Mouse (Mus musculus): Measurements from ENCODE around the gene Hsd17b2. TPM values are rescaled to one million over a fixed set of nuclear protein-coding genes. Genes with fewer than 3 reads are reported as not detected.
"Not testable (repeated sequence)": the region's sequence is repeated elsewhere in the genome, so short reads cannot be mapped to it uniquely, and the experiment has no call there.

Hsd17b2 gene
- polyA plus RNA-seq, 1 experiment from 2014 or later = not detected

DNA sequence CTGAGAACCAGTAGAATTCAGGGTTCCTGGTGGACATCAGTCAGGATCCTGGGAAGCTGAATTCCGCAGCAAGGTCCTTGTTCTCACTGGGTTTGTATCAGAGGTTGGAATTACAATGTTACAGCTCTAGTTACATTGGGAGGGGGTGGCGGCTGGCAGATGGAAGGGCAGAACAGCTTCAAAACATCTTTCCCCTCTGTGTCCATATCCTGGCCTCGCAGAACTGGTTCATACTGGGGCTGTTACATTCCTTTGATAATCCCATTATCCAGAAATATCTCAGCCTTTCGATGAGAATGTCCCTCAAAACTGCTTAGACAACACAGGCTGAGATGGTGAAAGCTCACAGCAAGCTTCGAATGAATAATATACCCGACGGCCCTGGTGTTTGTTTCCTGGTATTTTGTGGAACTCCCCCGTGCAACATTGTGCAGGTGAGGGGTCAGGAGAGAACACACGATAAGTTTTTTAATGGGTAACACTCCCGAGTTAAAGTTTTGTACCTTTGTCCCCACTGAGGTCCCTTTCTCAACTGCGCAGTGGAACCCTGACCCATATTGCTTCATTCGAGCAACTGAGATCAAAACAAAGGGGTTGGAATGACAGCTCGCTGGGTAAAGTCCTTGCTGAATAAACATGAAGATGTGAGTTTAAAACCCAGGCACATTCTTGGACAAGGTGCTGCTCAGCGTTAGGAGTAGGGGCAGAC is 16.6 kb downstream of the Hsd17b2 start:
- no peak overlapping the region for H3K4me3 ChIP-seq
- H3K4me1 ChIP-seq = no peaks in the 10 kb centered on the region
- whole genome bisulfite sequencing = 75% methylated on average over 14 of the region's 14 CpGs
- H3K9me3 ChIP-seq = no peaks in the 10 kb centered on the region; the same call in 1 of the 2 replicates
- H3K9ac ChIP-seq = no peak overlapping the region
- no peaks in the 10 kb centered on the region for H3K36me3 ChIP-seq
- no peak overlapping the region for H3K27ac ChIP-seq
- H3K27me3 ChIP-seq = no peaks in the 10 kb centered on the region
- no peak overlapping the region for H3K4me2 ChIP-seq (replicated peaks)
- no peak for ATAC-seq (ENCODE audit: low FRiP score, low read depth)

DNA sequence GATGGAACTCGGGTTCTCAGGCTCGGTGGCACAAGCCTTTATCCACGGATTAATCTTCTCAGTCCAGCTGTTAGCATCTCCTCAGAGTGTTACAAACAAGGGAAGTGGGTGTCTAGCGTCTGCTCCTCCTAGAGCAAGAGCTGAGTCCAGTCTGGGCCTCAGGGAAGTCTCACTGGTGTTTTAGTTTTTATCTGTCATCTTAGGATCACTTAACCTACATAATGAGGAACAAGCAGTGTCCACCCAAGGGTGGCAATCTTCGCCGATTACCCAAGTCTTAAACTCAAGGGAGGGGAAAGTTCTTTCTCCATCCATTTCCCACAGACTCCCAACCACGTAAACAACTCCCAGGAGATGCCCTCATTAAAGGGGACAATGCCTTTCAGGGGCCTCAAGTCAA is 24.8 kb downstream of the Hsd17b2 start:
- H3K36me3 ChIP-seq = no peaks in the 10 kb centered on the region
- no peak overlapping the region for H3K9ac ChIP-seq
- no peak for ATAC-seq (ENCODE audit: low FRiP score, low read depth)
- no peak overlapping the region for H3K4me3 ChIP-seq
- H3K4me2 ChIP-seq (replicated peaks) = no peak overlapping the region
- no peaks in the 10 kb centered on the region for H3K27me3 ChIP-seq
- no peaks in the 10 kb centered on the region for H3K4me1 ChIP-seq
- H3K27ac ChIP-seq = no peak overlapping the region
- no peaks in the 10 kb centered on the region for H3K9me3 ChIP-seq
- WGBS = 60% methylated on average over 7 of the region's 7 CpGs

DNA sequence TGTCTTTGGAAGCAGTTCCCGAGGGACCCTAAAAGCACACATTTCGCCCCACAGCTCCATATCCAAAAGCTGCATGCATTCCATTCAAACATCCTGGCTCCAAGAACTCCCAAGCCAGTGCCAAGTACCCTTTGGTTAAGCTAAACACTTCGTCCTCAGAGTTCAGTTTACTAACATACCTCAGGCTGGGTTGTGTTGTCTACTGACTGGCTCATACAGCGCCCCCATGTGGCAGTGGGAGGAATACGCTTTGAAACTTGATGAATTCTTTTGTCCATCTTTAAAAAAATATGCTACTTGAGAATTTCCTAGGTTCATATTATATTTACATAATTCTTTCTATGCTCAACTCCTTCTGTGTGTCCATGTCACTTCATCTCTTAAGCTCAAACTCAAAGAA is 25.9 kb downstream of the Hsd17b2 start:
- Histone ChIP-seq H3K4me1 (no peaks in the 10 kb centered on the region), H3K9me3 (no peaks in the 10 kb centered on the region), H3K9ac (no peak overlapping the region), H3K4me2 (replicated peaks) (no peak overlapping the region), H3K36me3 (no peaks in the 10 kb centered on the region), H3K4me3 (no peak overlapping the region), H3K27ac (no peak overlapping the region), H3K27me3 (no peaks in the 10 kb centered on the region)
- ATAC-seq (ENCODE audit: low FRiP score, low read depth) = no peak
- WGBS = 58% methylated on average over 5 of the region's 5 CpGs

DNA sequence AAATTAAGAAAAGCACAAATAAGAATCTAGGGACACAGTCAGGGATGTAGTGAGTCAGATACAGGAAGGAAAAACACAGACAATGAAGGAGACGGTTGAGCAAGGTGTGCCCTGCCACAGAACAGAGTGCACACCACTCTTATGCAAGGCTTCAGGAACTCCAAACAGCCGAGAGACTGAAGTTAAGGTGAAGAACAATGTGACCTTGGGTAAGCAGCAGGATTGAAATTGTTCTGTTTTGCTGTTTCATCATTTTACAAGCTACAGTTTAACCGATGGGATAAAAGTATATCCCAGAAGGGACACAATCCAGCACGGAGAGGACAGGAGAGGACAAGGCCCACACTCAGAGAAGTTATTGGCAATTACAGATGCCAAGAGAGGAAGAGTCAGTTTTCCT is 26.5 kb downstream of the Hsd17b2 start:
- no peak overlapping the region for H3K4me3 ChIP-seq
- no peak for ATAC-seq (ENCODE audit: low FRiP score, low read depth)
- no peaks in the 10 kb centered on the region for H3K27me3 ChIP-seq
- 73% methylated on average over 4 of the region's 4 CpGs for WGBS
- no peak overlapping the region for H3K27ac ChIP-seq
- no peaks in the 10 kb centered on the region for H3K36me3 ChIP-seq
- no peak overlapping the region for H3K4me2 ChIP-seq (replicated peaks)
- H3K9ac ChIP-seq = no peak overlapping the region
- no peaks in the 10 kb centered on the region for H3K4me1 ChIP-seq
- H3K9me3 ChIP-seq = no peaks in the 10 kb centered on the region

DNA sequence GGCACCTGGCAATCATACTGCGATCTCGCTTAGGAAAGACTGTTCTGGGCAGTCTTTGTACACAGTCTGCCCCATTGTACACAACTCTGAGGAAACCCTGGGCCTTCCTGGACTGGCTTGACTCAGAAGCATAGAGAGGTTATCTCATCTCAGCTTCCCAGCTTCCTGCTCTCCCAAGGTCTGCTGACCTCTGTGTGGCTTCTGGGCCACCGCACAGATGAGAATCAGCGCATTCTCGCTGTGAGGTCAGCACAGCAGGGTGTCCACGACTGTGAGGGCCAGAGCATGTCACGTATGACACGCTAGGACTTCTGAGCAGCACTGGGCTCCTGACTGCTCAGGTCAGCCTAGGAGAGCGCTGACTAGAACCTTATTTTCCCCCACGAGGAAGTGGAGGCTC is 29.3 kb downstream of the Hsd17b2 start:
- no peak overlapping the region for H3K4me2 ChIP-seq (replicated peaks)
- no peaks in the 10 kb centered on the region for H3K9me3 ChIP-seq
- H3K4me1 ChIP-seq = no peaks in the 10 kb centered on the region
- no peak for ATAC-seq (ENCODE audit: low FRiP score, low read depth)
- no peak overlapping the region for H3K27ac ChIP-seq
- no peak overlapping the region for H3K9ac ChIP-seq
- H3K4me3 ChIP-seq = no peak overlapping the region
- H3K27me3 ChIP-seq = no peaks in the 10 kb centered on the region
- H3K36me3 ChIP-seq = no peaks in the 10 kb centered on the region
- WGBS = 59% methylated on average over 10 of the region's 10 CpGs

DNA sequence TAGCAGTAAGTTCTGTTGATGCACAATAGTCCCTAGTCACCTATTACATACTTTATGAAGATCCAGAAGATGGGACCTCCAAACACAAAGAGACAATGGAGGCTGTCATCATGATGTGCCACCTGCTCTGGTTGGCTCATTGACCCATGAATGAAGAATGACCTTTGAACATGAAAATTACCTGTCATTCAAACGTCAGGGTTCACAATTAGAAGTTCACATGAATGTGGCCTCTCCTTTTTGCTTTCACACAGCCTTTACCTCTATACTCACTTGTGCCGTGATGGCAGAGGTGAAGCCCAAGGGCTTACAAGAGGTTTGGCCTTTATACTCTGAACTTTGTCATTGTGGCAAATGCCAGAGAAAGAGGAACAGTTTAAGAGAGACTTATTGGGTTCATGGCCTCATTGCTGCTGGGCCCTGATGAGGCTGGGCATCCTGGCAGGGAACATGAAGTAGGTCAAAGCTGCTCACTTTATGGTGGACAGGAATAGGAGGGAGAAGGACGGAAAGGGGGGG is 35.0 kb downstream of the Hsd17b2 start:
- H3K27ac ChIP-seq = no peak overlapping the region
- no peak overlapping the region for H3K4me2 ChIP-seq (replicated peaks)
- no peaks in the 10 kb centered on the region for H3K4me1 ChIP-seq
- H3K4me3 ChIP-seq = no peak overlapping the region
- no peaks in the 10 kb centered on the region for H3K27me3 ChIP-seq
- WGBS = 78% methylated on average over 3 of the region's 3 CpGs
- ATAC-seq (ENCODE audit: low FRiP score, low read depth) = no peak
- H3K9ac ChIP-seq = no peak overlapping the region
- H3K9me3 ChIP-seq = no peaks in the 10 kb centered on the region
- H3K36me3 ChIP-seq = no peaks in the 10 kb centered on the region

DNA sequence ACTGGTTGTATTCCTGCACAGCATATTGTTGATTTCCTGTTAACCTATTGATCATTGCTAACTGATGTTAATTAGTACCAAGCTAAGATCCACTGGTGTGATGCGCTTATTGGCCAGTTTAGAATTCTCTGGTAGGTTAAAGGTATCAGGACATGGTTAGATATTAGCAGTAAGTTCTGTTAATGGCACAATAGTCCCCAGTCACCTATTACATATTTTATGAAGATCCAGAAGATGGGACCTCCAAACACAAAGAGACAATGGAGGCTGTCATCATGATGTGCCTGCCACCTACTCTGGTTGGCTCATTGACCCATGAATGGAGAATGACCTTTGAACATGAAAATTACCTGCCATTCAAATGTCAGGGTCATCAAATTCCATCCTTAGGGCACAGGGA is 36.5 kb downstream of the Hsd17b2 start:
- not testable (repeated sequence) for H3K36me3 ChIP-seq; H3K4me3 ChIP-seq; H3K4me2 ChIP-seq (replicated peaks); H3K4me1 ChIP-seq; H3K27me3 ChIP-seq; ATAC-seq (ENCODE audit: low FRiP score, low read depth); H3K9ac ChIP-seq; H3K9me3 ChIP-seq; H3K27ac ChIP-seq
- 95% methylated on average over 1 of the region's 1 CpGs for WGBS

DNA sequence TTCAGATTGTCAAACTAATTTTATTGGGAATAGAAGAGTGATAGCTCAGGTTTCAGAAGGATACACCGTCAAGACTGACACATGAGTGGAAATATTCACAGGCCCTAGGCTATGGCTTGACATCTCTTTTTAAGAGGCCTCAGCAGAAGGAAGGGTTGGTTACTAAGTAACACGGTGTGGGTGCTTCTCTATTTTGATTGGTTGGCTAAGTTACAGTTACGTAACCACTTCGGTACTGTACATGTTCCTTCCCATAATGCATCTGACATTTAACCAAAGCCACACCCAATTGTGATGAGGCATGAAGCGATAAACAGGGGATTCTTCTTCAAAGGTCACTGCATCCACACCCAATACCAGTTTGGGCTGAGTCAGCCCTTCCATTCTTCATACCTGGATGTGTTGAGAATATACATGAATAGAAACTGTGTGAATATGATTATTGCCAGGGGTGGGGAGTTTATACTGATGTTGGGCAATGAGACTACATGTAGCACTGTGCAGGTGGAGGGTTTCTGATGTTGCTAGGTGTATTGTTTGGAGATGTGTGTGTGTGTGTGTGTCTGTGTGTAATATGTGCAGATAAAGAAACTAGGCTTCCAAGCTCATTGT is 38.8 kb downstream of the Hsd17b2 start:
- Histone ChIP-seq H3K27ac (no peak overlapping the region), H3K27me3 (no peaks in the 10 kb centered on the region), H3K9ac (no peak overlapping the region), H3K4me2 (replicated peaks) (no peak overlapping the region), H3K9me3 (no peaks in the 10 kb centered on the region), H3K4me3 (no peak overlapping the region), H3K4me1 (no peaks in the 10 kb centered on the region), H3K36me3 (no peaks in the 10 kb centered on the region)
- WGBS = 82% methylated on average over 5 of the region's 5 CpGs
- no peak for ATAC-seq (ENCODE audit: low FRiP score, low read depth)

DNA sequence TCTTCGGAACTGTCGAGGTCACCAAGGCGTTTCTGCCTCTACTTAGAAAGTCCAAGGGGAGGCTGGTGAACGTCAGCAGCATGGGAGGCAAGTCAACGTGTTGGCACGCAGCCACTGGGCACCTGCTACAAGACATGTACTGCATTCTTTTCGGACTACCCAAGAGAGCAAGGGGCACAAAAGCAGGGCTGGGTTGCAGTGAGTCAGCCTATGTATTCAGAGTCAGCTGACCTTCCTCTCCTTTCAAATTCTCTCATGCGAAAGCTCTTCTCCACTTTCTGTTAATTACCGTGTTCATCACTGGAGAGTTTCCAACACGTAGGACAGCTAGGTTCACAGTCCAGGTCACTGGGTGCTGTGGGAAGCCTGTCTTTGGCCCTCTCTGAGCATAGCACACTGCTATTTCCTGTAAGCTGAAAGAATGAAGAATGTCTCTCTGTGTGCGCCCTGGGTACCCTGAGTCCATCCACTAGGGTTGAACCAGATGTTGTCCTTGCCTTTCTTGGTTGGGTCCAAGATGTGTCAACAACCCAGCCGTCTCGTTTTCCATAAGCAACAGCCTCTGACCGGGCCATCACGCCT is 40.8 kb downstream of the Hsd17b2 start:
- WGBS = 84% methylated on average over 15 of the region's 15 CpGs
- H3K36me3 ChIP-seq = no peaks in the 10 kb centered on the region
- no peak overlapping the region for H3K4me3 ChIP-seq
- H3K9me3 ChIP-seq = no peaks in the 10 kb centered on the region
- H3K4me2 ChIP-seq (replicated peaks) = no peak overlapping the region
- H3K27ac ChIP-seq = no peak overlapping the region
- ATAC-seq (ENCODE audit: low FRiP score, low read depth) = no peak
- H3K9ac ChIP-seq = no peak overlapping the region
- H3K27me3 ChIP-seq = no peaks in the 10 kb centered on the region
- no peaks in the 10 kb centered on the region for H3K4me1 ChIP-seq

DNA sequence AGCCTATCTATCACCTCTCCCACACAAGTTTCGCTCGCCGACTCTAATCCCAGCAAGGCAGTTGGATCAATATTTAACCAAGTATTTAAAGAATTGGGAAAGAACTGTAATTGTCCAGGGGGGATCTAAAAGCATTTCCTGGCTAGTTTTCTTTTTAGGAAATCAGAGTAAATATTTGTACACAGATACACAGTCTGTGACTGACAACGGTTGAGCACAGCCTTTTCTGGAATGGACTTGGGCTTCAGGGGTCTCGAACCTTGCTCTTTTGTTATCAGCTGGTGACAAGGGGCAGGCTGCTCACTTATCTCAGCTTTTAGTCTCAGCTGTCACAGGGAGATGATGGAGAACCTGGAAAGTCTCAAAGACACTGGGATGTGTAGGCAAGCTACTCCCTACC is 44.9 kb downstream of the Hsd17b2 start:
- no peak overlapping the region for H3K27ac ChIP-seq
- no peaks in the 10 kb centered on the region for H3K36me3 ChIP-seq
- no peaks in the 10 kb centered on the region for H3K4me1 ChIP-seq
- H3K27me3 ChIP-seq = no peaks in the 10 kb centered on the region
- H3K9ac ChIP-seq = no peak overlapping the region
- no peak for ATAC-seq (ENCODE audit: low FRiP score, low read depth)
- 90% methylated on average over 5 of the region's 5 CpGs for WGBS
- no peak overlapping the region for H3K4me2 ChIP-seq (replicated peaks)
- H3K9me3 ChIP-seq = no peaks in the 10 kb centered on the region
- H3K4me3 ChIP-seq = no peak overlapping the region

DNA sequence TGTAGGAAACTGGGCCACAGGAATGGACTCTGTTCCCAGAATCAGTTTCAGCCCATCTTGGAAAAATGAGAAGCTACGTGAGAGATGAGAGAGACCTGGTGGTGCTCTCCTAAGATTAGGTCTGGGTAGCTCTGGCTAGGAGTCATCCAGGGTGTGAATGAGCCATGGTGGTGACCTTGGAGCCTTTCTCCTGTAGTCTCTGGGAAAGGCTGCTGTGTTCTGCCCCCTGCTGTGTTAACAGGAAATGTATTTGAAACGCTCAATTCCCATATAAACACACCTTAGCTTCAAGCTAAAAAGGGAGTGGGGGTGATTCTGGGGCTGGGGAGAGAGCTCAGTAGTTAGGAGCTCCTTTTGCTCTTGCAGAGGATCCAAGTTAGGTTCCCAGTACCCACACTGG is 45.7 kb downstream of the Hsd17b2 start:
- Histone ChIP-seq H3K9me3 (no peaks in the 10 kb centered on the region), H3K4me2 (replicated peaks) (no peak overlapping the region), H3K4me1 (no peaks in the 10 kb centered on the region), H3K4me3 (no peak overlapping the region), H3K36me3 (no peaks in the 10 kb centered on the region), H3K27ac (no peak overlapping the region), H3K9ac (no peak overlapping the region), H3K27me3 (no peaks in the 10 kb centered on the region)
- WGBS = 30% methylated on average over 2 of the region's 2 CpGs
- no peak for ATAC-seq (ENCODE audit: low FRiP score, low read depth)

DNA sequence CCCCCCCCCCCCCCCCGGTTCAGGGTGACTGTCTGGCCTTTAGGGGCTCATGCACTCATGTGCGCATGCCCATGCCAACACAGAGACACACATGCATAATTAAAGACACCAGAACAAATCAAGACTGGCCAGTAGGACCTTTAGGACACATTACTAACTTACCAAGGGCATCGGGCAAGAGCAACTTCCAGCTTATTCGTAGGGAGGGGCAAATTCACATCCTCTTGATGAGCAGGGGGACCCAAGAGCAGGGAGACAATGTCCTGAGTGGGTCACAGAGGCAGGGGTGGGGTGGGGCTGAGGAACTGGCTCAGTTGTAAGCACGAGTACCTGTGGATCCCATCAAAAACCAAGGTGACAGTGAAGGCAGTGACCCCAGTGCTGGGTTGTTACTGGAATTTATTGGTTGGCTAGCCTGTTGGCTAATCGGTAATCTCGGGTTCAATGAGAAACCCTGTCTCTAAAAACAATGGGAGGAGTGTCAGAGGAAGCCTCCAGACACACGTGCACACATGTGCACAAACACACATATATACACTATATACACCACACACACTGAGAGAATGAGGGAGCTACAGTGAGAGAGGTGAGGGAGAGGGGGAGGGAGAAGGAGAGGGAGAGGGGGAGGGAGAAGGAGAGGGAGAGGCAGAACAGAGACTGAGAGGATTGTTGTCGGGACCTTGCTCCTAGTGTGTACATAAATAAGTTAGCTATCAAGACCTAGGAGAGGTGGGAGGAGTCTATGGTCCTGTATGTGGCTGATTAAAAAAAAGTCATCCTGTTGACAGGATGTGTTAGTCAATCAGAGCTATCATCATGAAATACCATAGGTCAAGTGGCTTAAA is 46.4 kb downstream of the Hsd17b2 start:
- 74% methylated on average over 9 of the region's 9 CpGs for WGBS
- no peaks in the 10 kb centered on the region for H3K4me1 ChIP-seq
- H3K9me3 ChIP-seq = no peaks in the 10 kb centered on the region
- H3K4me3 ChIP-seq = no peak overlapping the region
- H3K36me3 ChIP-seq = no peaks in the 10 kb centered on the region
- H3K27me3 ChIP-seq = no peaks in the 10 kb centered on the region
- no peak for ATAC-seq (ENCODE audit: low FRiP score, low read depth)
- H3K4me2 ChIP-seq (replicated peaks) = no peak overlapping the region
- H3K27ac ChIP-seq = no peak overlapping the region
- no peak overlapping the region for H3K9ac ChIP-seq
